Mouse (Mus musculus): ENCODE results near the gene Ptk6. TPM values are rescaled to one million over a fixed set of nuclear protein-coding genes. Genes with fewer than 3 reads are reported as not detected.

Gene Ptk6
- polyA plus RNA-seq, 1 experiment from 2014 or later: not detected

Other genes with a start within 250 kb of the Ptk6 start
- gene Nkain4, start 248.1 kb downstream of the Ptk6 start, polyA plus RNA-seq (2016; fragmentation: Nextera tagmentation; extraction: Ambion mirVana): 79.3 and 108 TPM in 2 replicates
- gene Arfgap1, start 235.6 kb downstream of the Ptk6 start, polyA plus RNA-seq (2016; fragmentation: Nextera tagmentation; extraction: Ambion mirVana): 85.4 and 89.4 TPM in 2 replicates
- 0.35 and 0.56 TPM in 2 replicates for gene Col20a1, start 216.3 kb downstream of the Ptk6 start, polyA plus RNA-seq (2016; fragmentation: Nextera tagmentation; extraction: Ambion mirVana)
- 23.7 and 44.1 TPM in 2 replicates for gene Chrna4, start 159.2 kb downstream of the Ptk6 start, polyA plus RNA-seq (2016; fragmentation: Nextera tagmentation; extraction: Ambion mirVana)
- 5.4 and 15.5 TPM in 2 replicates for gene Kcnq2, start 67.5 kb downstream of the Ptk6 start, polyA plus RNA-seq (2016; fragmentation: Nextera tagmentation; extraction: Ambion mirVana)
- 0.47 TPM in 1 of 2 replicates, not detected in the other for gene Eef1a2, start 45.8 kb downstream of the Ptk6 start, polyA plus RNA-seq (2016; fragmentation: Nextera tagmentation; extraction: Ambion mirVana)
- 324 and 415 TPM in 2 replicates for gene Ppdpf, start 15.5 kb downstream of the Ptk6 start, polyA plus RNA-seq (2016; fragmentation: Nextera tagmentation; extraction: Ambion mirVana)
- 0.07 TPM in 1 of 2 replicates, not detected in the other for gene Srms, start 10.4 kb upstream of the Ptk6 start, polyA plus RNA-seq (2016; fragmentation: Nextera tagmentation; extraction: Ambion mirVana)
- gene Fndc11, start 17.2 kb upstream of the Ptk6 start, polyA plus RNA-seq (2016; fragmentation: Nextera tagmentation; extraction: Ambion mirVana): 0.26 and 0.32 TPM in 2 replicates
- gene Helz2, start 39.2 kb upstream of the Ptk6 start, polyA plus RNA-seq (2016; fragmentation: Nextera tagmentation; extraction: Ambion mirVana): 0.52 and 1.00 TPM in 2 replicates
- 19.0 and 20.0 TPM in 2 replicates for gene Gmeb2, start 85.2 kb upstream of the Ptk6 start, polyA plus RNA-seq (2016; fragmentation: Nextera tagmentation; extraction: Ambion mirVana)
- gene Stmn3, start 111.7 kb upstream of the Ptk6 start, polyA plus RNA-seq (2016; fragmentation: Nextera tagmentation; extraction: Ambion mirVana): 122 and 329 TPM in 2 replicates
- gene Rtel1, start 117.0 kb upstream of the Ptk6 start, polyA plus RNA-seq (2016; fragmentation: Nextera tagmentation; extraction: Ambion mirVana): 57.7 and 68.1 TPM in 2 replicates
- 45.4 and 53.0 TPM in 2 replicates for gene Zgpat, start 162.1 kb upstream of the Ptk6 start, polyA plus RNA-seq (2016; fragmentation: Nextera tagmentation; extraction: Ambion mirVana)
- 75.3 and 75.4 TPM in 2 replicates for gene Arfrp1, start 162.6 kb upstream of the Ptk6 start, polyA plus RNA-seq (2016; fragmentation: Nextera tagmentation; extraction: Ambion mirVana)
- gene Lime1, start 177.3 kb upstream of the Ptk6 start, polyA plus RNA-seq (2016; fragmentation: Nextera tagmentation; extraction: Ambion mirVana): 29.5 and 29.7 TPM in 2 replicates

Measured in hindbrain, embryonic 10.5 days (tissue).